Mouse (Mus musculus) heart, adult 10 weeks (tissue): Measurements from ENCODE around the gene Rnf207. TPM values are rescaled to one million over a fixed set of nuclear protein-coding genes. Genes with fewer than 3 reads are reported as not detected.

Source experiments
- polyA plus RNA-seq: library from polyadenylated mRNA; stranded (reverse); fragments of 350-450 nt; fragmentation: Illumina TruSeq; extraction: RNeasy Lipid Tissue Mini Kit (QIAGEN cat#74804); gene quantifications from one replicate; pipeline ENCODE4 v1.2.3, GENCODE M21; 2014; ENCODE audit warnings: low read depth, low replicate concordance

Rnf207 gene
- polyA plus RNA-seq: 112 TPM

DNA sequence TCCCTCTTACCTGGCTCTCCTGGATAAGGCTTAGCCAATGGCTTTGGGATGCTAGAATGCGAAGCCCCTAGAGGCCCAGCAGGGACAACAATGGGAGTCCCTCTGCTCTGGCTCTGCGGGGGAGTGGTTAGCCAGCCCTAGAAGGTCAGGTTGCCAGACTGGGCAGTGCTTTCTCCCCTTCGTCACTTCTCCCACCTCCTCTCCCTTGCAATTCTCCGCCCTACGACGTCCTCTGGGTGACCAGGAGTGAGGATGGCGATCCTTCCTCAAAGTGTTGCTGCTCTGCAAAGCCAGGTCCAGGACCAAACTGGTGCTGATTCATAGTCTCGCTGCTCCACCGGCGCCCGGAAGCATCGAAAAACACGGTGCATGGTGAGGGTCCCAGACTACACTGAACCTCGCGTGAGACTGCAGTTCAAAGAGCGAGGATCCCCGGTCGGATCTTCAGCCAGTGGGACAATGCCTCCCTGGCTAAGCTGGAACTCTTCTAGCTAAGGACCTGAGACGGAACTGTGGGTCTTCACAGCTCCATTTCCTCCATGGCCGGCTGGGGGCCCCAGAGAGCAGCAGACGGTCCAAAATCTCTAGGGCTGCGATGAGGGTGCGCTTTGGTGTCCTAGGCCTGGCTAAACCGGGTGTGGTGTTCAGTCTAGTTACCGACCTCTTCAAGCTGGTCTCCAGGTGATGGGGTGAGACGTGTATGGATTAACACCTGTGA, at the start of gene Rnf207:
Rnf207 (minus strand) TSS at position 477 of the 718 bp plus-strand sequence.

DNA sequence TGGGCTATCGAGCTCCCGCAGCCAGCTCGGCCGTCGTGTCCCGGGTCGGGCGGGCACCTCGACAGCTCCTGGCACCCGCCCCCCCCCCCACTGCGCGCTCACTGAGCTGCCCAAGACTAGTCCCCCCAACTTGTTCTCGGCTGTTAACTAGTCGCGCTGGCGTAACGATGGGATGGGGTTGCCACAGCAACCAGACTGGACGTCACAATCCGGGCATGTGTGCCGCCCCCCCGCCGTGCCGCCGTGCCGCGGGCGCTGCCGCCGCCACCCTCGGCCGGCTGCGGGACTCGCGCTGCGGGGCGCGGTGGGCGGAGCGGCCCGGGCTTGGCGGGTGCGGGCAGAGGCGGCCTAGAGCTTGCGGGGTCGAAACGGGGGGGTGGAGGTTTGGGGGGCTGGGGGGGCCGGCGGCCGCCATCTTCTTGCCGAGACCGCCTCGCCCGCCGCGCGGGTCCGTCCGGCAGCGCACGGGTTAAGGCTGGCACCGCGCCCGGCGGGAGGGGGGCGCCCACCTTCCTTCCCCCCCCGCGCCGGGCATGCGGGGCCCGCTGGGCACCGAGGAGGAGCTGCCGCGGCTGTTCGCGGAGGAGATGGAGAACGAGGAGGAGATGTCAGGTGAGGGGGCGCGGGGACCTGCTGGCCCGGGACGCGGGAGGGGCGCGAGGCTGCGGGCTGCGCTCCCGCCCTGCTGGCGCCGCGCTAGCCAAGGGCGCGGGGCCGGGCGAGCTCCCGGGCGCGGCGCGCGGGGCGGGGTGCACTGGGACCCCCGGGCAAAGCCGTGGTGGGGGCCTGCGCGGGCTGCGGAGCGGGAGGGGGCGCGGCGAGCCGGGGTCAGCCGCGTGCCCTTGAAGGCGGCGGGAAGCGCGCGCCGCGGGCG, 19.9 kb upstream of the Rnf207 start, which contains the start of gene Chd5:
Chd5 (plus strand) TSS at position 233 of the 874 bp plus-strand sequence.

GRCm38 (mm10) chr4:152325574-152326411, 7.0 kb upstream of the Rnf207 start, which contains the start of gene Rpl22:
TSS of gene Rpl22 (plus strand) at chr4:152325742.

DNA sequence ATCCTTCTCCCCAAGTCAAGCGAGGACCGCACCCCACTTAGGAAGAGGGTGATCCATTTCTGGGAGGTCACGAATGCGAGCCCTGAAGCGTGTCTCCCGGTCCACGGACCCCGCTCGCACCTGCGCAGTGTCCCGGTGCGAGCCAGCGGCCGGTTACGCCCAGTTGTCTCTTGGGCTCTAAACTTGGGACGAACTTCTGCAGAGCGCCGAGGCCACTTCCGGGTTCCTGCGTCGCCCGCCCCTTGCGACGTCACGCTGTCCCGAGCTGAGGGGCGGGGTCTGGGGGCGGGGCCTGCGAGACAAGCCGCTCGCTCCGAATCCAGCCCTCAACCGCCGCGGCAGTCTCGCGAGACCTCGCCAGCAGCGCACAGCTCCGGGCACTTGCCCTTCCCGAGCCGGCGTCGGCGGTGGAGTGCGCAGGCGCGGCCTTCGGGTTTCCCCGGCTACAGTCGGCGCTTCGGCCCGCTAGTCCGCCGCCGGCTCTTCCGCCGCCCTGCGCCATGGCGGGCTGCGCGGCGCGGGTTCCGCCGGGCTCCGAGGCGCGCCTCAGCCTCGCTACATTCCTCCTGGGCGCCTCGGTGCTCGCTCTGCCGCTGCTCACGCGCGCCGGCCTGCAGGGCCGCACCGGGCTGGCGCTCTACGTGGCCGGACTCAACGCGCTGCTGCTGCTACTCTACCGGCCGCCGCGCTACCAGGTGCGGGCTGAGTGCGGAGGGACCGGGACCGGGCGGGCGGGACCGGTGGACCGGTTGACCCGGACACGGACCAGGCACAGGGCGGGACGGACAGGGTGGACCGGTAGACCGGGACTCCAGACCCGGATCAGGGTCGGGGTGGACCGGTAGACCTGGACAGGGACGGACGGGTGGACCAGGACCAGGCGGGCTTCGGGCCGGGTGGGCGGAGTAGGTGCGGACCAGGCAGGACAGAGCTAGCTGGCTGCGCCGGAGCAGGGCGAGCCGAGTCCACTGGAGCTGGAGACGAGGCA, 21.6 kb downstream of the Rnf207 start, which contains the start of gene Icmt:
Icmt (plus strand) TSS at position 354 of the 988 bp plus-strand sequence.

GRCm38 (mm10) chr4:152291562-152291961, 27.2 kb downstream of the Rnf207 start, which contains the start of gene Hes3:
TSS of gene Hes3 (minus strand) at chr4:152291662.

GRCm38 (mm10) chr4:152273621-152274236, 45.1 kb downstream of the Rnf207 start, which contains the start of gene Gpr153:
TSS of gene Gpr153 (plus strand) at chr4:152274232.

Other genes with a start within 250 kb of the Rnf207 start
- 13.4 TPM for gene Plekhg5, start 246.5 kb downstream of the Rnf207 start, polyA plus RNA-seq
- 2.9 TPM for gene Tnfrsf25, start 203.1 kb downstream of the Rnf207 start, polyA plus RNA-seq
- gene Espn, start 166.6 kb downstream of the Rnf207 start, polyA plus RNA-seq: 3.5 TPM
- not detected for gene Hes2, start 160.1 kb downstream of the Rnf207 start, polyA plus RNA-seq
- 86.4 TPM for gene Acot7, start 140.9 kb downstream of the Rnf207 start, polyA plus RNA-seq
- gene Gpr153, start 44.8 kb downstream of the Rnf207 start, polyA plus RNA-seq: 11.3 TPM
- gene Hes3, start 27.3 kb downstream of the Rnf207 start, polyA plus RNA-seq: not detected
- 22.0 TPM for gene Icmt, start 21.8 kb downstream of the Rnf207 start, polyA plus RNA-seq
- 418 TPM for gene Rpl22, start 6.7 kb upstream of the Rnf207 start, polyA plus RNA-seq
- 0.13 TPM for gene Chd5, start 19.7 kb upstream of the Rnf207 start, polyA plus RNA-seq
- gene Nphp4, start 157.7 kb upstream of the Rnf207 start, polyA plus RNA-seq: 0.45 TPM
- 1.3 TPM for gene Kcnab2, start 158.9 kb upstream of the Rnf207 start, polyA plus RNA-seq